Mouse (Mus musculus) midbrain, embryonic 11.5 days (tissue): ENCODE results near the gene Rbms3. TPM values are rescaled to one million over a fixed set of nuclear protein-coding genes. Genes with fewer than 3 reads are reported as not detected.

ENCODE experiments used
- ATAC-seq: fragments of 200-750 bp; cut with Nextera tagmentation; 2 replicates; pipeline ENCODE4 v1.8.0; 2017; ENCODE audit warnings: moderate TSS enrichment, moderate library complexity; ENCODE audit not compliant: low FRiP score
- DNase-seq: peaks from one replicate; pipeline ENCODE4 v3.0.0; 2015; ENCODE audit warnings: low spot score; ENCODE audit errors: missing footprints
- H3K27ac ChIP-seq: fragments of 300-500 bp; sonication (generic); 2 replicates; pipeline ENCODE4 v1.5.1; 2014; ENCODE audit warnings: low read depth, low read length
- H3K27me3 ChIP-seq: fragments of 300-500 bp; sonication (generic); 2 replicates; pipeline ENCODE4 v1.6.1; 2014; ENCODE audit warnings: mild to moderate bottlenecking, low read length, moderate library complexity, mixed read lengths; ENCODE audit not compliant: control insufficient read depth, insufficient read depth
- H3K36me3 ChIP-seq: fragments of 300-500 bp; sonication (generic); 2 replicates; pipeline ENCODE4 v1.6.1; 2014; ENCODE audit warnings: mild to moderate bottlenecking, low read length, moderate library complexity, mixed read lengths; ENCODE audit not compliant: control insufficient read depth, insufficient read depth
- H3K4me1 ChIP-seq: fragments of 300-500 bp; sonication (generic); 2 replicates; pipeline ENCODE4 v1.6.1; 2014; ENCODE audit warnings: low read length; ENCODE audit not compliant: control insufficient read depth, insufficient read depth
- H3K4me2 ChIP-seq: fragments of 300-500 bp; sonication (generic); 2 replicates; pipeline ENCODE4 v1.6.1; 2014; ENCODE audit warnings: mild to moderate bottlenecking, moderate library complexity
- H3K4me3 ChIP-seq: fragments of 300-500 bp; sonication (generic); 2 replicates; pipeline ENCODE4 v1.5.1; 2014; ENCODE audit warnings: low read depth, low read length
- H3K9ac ChIP-seq: fragments of 300-500 bp; sonication (generic); 2 replicates; pipeline ENCODE4 v1.6.1; 2014; ENCODE audit warnings: low read length
- H3K9me3 ChIP-seq: fragments of 300-500 bp; sonication (generic); 2 replicates; pipeline ENCODE4 v1.6.1; 2016; ENCODE audit warnings: low read length; ENCODE audit not compliant: control insufficient read depth
- WGBS: fragments of 180-500 bp; shearing (Covaris S2); extraction: QIAGEN DNeasy Blood & Tissue Kit; methylation state at CpG from one replicate; pipeline ENCODE4 v1.1.7; 2014; 5-methylcytosine and 5-hydroxymethylcytosine counted together
- polyA plus RNA-seq: library from polyadenylated mRNA; unstranded; fragments of >200 nt; fragmentation: Nextera tagmentation; extraction: Ambion mirVana; gene quantifications from 2 replicates; pipeline ENCODE4 v1.2.1, GENCODE M21; 2014

Rbms3 gene
- polyA plus RNA-seq, 1 experiment from 2014 or later = 13.6 TPM

DNA sequence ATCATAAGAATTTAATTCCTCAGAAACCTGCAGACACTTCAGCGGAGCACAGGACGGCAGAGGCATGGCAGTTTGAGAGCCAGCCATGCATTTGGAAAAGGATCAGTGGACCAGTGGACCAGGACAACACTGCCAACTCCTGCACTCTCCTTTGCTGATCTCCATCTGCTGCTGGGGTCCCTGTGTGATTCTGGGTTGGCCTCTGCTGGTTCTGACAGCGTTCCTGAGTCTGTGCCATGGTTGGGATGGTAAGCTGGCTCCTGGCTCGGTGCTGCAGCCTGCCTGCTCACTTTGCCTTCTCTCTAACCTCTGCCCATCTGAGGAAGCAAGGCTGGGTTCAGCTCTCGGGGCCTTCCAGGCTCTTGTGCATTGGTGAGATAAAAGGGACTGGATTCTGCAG is 28.9 kb downstream of the Rbms3 start:
- no peak overlapping the region for H3K9ac ChIP-seq
- no peak for DNase-seq
- H3K27ac ChIP-seq = no peak overlapping the region
- H3K4me3 ChIP-seq = no peak overlapping the region
- WGBS = 82% methylated on average over 5 of the region's 5 CpGs
- H3K36me3 ChIP-seq = no peaks in the 10 kb centered on the region
- no peaks in the 10 kb centered on the region for H3K27me3 ChIP-seq
- no peak for ATAC-seq
- H3K4me1 ChIP-seq = no peaks in the 10 kb centered on the region
- no peaks in the 10 kb centered on the region for H3K9me3 ChIP-seq
- no peak overlapping the region for H3K4me2 ChIP-seq

DNA sequence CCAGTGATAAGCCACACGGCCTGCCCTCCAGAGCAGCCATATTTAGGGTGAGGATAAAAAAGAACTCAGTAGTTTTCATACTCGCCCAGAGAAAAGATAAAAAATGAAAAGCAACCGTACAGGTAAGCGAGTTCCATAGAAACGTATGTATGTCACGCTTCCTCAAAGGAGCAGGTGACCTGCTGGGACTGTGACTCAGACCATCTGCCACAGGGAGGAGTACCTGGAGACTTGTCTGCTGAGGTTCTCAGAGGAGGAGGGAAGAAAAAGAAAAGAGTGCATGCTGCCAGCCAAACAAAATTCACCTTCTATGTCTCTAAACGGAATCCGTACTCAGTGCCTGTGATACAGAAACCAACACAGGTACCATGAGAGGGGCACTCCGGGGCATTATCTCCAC is 30.4 kb downstream of the Rbms3 start:
- ATAC-seq (no peak), DNase-seq (no peak)
- Histone ChIP-seq H3K9me3 (no peaks in the 10 kb centered on the region), H3K9ac (no peak overlapping the region), H3K4me1 (no peaks in the 10 kb centered on the region), H3K27me3 (no peaks in the 10 kb centered on the region), H3K4me2 (no peak overlapping the region), H3K27ac (no peak overlapping the region), H3K4me3 (no peak overlapping the region), H3K36me3 (no peaks in the 10 kb centered on the region)
- 87% methylated on average over 9 of the region's 9 CpGs for WGBS

DNA sequence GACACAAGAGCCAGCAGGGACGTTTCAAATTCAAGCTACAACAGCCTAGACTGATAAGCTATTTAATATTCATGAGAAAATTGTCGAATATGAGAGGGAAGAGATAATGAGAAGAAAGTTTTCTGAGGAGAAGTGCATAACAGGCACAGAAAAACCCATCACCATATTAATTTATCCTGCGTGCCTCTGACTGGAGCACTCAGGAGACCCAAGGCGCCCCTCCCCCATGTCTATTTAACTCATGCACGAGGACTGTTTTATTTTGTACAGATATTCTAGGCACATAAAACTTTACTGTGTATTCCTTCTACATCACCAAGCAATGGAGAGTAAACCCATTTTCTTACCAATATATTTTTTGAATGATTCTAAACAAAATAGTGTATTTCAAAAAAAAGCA is 33.6 kb downstream of the Rbms3 start:
- H3K4me2 ChIP-seq = no peak overlapping the region
- no peaks in the 10 kb centered on the region for H3K9me3 ChIP-seq
- 58% methylated on average over 5 of the region's 5 CpGs for WGBS
- no peak overlapping the region for H3K27ac ChIP-seq
- no peak overlapping the region for H3K4me3 ChIP-seq
- H3K27me3 ChIP-seq = no peaks in the 10 kb centered on the region
- no peaks in the 10 kb centered on the region for H3K36me3 ChIP-seq
- DNase-seq (no peak), ATAC-seq (no peak)
- no peaks in the 10 kb centered on the region for H3K4me1 ChIP-seq
- H3K9ac ChIP-seq = no peak overlapping the region

DNA sequence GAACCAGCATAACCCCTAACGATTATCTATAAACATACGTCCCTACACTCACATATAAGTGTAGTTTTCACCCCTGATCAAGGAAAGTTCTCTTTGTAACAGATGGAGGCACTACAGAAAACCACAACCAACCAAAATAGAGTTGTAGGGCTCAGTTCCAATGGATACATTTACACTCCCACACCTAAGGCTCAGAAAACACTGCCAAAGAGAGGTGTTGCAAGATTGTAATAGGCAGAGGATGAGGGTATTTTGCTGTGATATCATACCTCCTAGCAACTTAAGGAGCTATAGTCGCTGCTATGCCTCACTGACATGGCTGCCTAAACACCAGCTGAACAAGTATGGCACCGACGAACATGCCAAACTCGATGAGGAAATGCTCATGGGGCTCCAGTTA is 44.4 kb downstream of the Rbms3 start:
- ATAC-seq (no peak), DNase-seq (no peak)
- 92% methylated on average over 6 of the region's 6 CpGs for WGBS
- Histone ChIP-seq H3K9me3 (no peaks in the 10 kb centered on the region), H3K27me3 (no peaks in the 10 kb centered on the region), H3K36me3 (no peaks in the 10 kb centered on the region), H3K4me1 (no peaks in the 10 kb centered on the region), H3K27ac (no peak overlapping the region), H3K4me3 (no peak overlapping the region), H3K9ac (no peak overlapping the region), H3K4me2 (no peak overlapping the region)

DNA sequence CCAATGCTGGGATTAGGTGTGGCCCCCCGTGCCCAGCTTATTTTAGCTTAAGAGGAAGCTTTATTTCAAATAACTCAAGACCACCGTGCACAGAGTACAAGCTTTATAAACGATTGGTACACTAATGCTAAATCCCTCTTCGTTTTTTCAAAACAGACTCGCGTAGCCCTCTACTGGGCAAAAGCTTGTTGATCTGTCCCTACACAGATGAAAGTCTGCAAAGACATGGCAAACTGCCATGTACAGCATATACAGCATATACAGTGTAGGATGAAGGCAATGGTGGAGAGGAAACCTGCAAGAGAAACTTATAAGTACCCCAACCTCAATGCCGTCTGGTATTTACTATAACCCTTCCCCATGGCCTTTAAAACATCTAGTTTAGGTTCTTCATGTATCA is 46.1 kb downstream of the Rbms3 start:
- DNase-seq = no peak
- Histone ChIP-seq H3K9me3 (no peaks in the 10 kb centered on the region), H3K4me1 (no peaks in the 10 kb centered on the region), H3K27me3 (no peaks in the 10 kb centered on the region), H3K36me3 (no peaks in the 10 kb centered on the region), H3K27ac (no peak overlapping the region), H3K4me2 (no peak overlapping the region), H3K4me3 (no peak overlapping the region), H3K9ac (no peak overlapping the region)
- 76% methylated on average over 7 of the region's 7 CpGs for WGBS
- ATAC-seq = no peak

DNA sequence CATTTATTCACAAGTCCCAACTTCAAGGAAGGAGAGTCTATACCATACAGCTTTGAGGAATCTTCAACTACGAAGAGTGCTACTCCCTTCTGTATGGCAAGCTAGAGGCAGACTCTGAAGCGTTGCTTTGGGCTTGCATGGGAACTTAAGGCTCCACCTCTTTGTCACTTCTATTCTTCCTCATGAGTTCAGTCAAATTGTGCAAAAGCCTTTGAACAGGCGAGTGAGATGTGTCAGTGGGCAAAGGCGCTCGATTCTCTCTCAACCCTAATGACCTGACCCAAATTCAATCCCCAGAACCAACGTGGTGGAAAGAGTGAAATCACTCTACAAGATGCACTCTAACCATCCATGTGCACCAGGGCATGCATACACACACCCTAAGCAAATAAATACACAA is 47.1 kb downstream of the Rbms3 start:
- Histone ChIP-seq H3K36me3 (no peaks in the 10 kb centered on the region), H3K9me3 (no peaks in the 10 kb centered on the region), H3K4me2 (no peak overlapping the region), H3K4me3 (no peak overlapping the region), H3K27ac (no peak overlapping the region), H3K4me1 (no peaks in the 10 kb centered on the region), H3K27me3 (no peaks in the 10 kb centered on the region), H3K9ac (no peak overlapping the region)
- DNase-seq (no peak), ATAC-seq (no peak)
- 74% methylated on average over 6 of the region's 6 CpGs for WGBS

DNA sequence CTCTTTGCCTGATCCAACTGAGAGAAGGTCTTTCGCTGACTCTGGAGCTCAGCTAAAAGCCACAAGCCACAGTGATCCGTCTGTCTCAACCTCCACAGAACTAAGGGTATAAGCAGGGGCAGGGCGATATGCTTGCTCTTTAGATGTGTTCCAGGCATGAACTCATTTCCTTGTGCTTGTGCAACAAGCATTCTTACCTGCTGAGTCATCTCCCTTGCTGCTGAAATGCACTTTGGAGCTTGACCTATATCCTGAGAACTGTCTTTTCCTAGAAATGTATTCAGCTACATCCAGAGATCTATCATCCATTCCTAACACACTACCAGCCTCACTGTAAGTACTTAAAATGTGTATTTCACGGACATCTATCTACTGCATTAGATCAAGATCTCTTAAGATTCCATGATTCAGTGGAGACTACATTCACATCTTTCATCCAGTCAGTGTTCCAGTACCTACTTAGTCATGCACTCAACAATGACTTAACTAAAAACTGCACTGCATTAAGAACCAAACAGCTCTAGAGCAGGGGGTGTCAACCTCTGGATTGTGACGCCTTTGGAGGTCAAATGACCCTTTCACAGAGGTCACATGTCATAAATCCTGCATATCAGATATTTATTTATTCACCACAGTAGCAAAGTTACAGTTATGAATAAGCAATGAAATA is 58.4 kb downstream of the Rbms3 start:
- 87% methylated on average over 5 of the region's 5 CpGs for WGBS
- no peak for ATAC-seq

DNA sequence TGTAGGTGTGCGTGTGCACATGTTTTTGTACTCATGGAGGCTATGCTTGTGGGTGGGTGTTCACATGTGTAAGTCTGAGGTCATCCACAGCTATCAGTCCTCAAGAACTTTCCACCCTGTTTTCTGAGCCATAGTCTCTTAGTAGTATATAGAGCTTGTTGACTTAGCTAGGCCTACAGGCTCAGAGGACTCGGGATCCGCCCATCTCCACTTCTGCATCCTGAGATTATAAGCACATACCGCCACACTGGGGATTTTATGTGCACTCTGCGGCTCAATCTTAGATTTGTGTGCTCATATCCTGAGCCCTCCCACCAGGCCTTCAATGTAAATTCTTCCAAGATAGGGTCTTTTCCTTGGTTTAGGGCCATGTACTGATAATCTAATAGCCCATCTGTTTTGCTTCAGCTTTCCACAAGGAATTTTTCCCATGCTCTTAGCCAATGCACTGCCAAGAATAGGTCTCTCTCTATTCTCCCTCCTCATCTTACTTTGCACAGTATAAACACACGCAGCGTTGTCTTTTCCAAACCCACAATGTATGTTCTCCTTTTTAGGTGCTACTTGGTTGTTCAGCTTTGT is 59.4 kb downstream of the Rbms3 start:
- no peaks in the 10 kb centered on the region for H3K27me3 ChIP-seq
- 87% methylated on average over 7 of the region's 7 CpGs for WGBS
- H3K9ac ChIP-seq = no peak overlapping the region
- ATAC-seq (no peak), DNase-seq (no peak)
- H3K4me1 ChIP-seq = no peaks in the 10 kb centered on the region
- no peak overlapping the region for H3K27ac ChIP-seq
- H3K4me2 ChIP-seq = no peak overlapping the region
- no peaks in the 10 kb centered on the region for H3K9me3 ChIP-seq
- H3K4me3 ChIP-seq = no peak overlapping the region
- no peaks in the 10 kb centered on the region for H3K36me3 ChIP-seq

More for the DNA sequence above, 58.4 kb downstream of the Rbms3 start:
- Histone ChIP-seq H3K27me3 (no peaks in the 10 kb centered on the region), H3K4me2 (no peak overlapping the region), H3K9me3 (no peaks in the 10 kb centered on the region), H3K27ac (no peak overlapping the region), H3K4me1 (no peaks in the 10 kb centered on the region), H3K4me3 (no peak overlapping the region), H3K9ac (no peak overlapping the region), H3K36me3 (no peaks in the 10 kb centered on the region)
- no peak for DNase-seq

DNA sequence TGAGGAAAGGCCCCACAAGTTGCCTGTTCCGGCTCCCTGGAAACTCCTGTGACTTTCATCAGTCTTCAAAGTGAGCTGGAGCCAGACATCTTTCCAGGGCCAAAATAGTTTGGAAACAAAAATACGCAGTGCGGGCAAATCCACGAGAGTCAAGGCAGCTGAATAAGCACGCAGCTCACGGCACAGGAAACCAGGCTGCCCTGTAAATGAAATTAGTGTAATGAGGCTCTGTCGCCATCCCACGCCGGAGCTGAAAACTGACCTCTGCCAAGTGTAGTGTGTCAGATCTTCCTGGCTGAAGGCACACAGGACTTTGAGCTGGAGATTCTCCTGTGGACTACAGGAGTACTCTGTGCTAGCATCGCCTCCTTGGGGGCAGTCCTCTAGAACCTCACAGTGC is 63.4 kb downstream of the Rbms3 start:
- 84% methylated on average over 10 of the region's 10 CpGs for WGBS
- no peaks in the 10 kb centered on the region for H3K27me3 ChIP-seq
- ATAC-seq = no peak

More for the DNA sequence above, 63.4 kb downstream of the Rbms3 start:
- H3K9ac ChIP-seq = no peak overlapping the region
- H3K36me3 ChIP-seq = no peaks in the 10 kb centered on the region
- no peak overlapping the region for H3K27ac ChIP-seq
- no peaks in the 10 kb centered on the region for H3K4me1 ChIP-seq
- DNase-seq = no peak
- H3K4me3 ChIP-seq = no peak overlapping the region
- H3K9me3 ChIP-seq = no peaks in the 10 kb centered on the region
- H3K4me2 ChIP-seq = no peak overlapping the region
